Mouse (Mus musculus): ENCODE measurements around the gene Lce1j.
"Not testable (repeated sequence)": the region's sequence is repeated elsewhere in the genome, so short reads cannot be mapped to it uniquely, and the experiment has no call there.

DNA sequence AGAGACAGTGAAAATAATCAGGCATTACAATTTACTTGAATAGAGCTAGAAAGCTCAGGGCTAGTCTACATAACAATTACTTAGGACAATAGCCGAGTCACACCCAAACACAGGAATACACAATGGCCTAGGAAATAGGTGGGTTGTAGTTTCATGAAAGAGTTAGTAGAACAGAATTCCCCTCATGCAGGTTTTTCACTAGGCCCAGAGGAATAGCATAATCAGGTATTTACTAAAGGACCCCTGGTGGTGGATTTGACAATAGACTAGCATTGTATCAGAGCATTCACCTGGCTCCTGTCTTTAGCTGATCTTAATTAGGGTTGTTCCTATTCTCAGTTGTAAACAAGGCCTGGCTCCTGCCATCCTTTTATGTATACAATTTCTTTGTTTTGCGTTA, 25.7 kb upstream of the Lce1j start:
- TF ChIP-seq CTCF (IDR thresholded peaks at IDR 0.05; ENCODE audit: low read depth, low read length); POLR2AphosphoS5 (IDR thresholded peaks at IDR 0.05; ENCODE audit: insufficient replicate concordance, low read depth, low read length): not testable (repeated sequence)

Data from G1E (cell line).